Mouse (Mus musculus): ENCODE results near the gene Cd200. TPM values are rescaled to one million over a fixed set of nuclear protein-coding genes. Genes with fewer than 3 reads are reported as not detected.
"Not testable (repeated sequence)": the region's sequence is repeated elsewhere in the genome, so short reads cannot be mapped to it uniquely, and the experiment has no call there.

The Cd200 gene
- polyA plus RNA-seq (2015; fragmentation: Nextera tagmentation; extraction: Ambion mirVana): 28.7 and 33.1 TPM in 2 replicates

DNA sequence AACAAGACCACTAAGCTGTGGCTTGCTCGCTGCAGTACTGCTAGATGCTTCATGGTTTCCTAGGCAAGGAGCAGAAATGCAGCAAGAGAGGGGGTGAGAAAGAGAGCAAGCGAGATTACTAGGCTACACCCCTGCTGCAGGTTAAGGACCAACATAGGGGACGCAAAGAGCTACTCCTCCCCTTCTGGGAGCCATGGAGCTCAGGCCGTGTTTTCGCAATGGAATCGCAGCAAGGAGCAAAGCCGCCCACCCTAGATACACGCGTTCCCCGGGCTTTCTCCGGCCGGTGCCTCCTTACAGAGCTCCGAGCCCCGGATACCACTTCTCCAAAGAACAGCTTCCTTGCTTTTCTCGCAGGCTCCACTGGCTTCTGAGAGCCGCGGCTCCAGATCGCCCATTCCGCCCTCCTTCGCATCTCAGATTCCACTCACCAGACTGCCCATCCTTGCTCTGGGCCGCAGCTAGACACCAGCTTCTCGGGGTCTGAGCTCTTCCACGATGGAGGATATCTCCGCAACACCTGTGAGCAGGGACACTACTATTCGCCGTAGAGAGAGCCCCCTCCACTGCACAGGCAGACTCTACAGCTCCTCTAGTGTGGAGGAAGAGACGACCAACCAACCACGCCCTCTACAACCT lies at the start of gene Cd200:
Cd200 (minus strand) TSS at position 629 of the 639 bp plus-strand sequence.
- Histone ChIP-seq H3K4me1 (replicated peaks) (0 out of 2 replicates have a peak, but pooled peaks cover 3% of the 10 kb centered on the region), H3K4me2 (peak within 1 kb of the TSS; percentile 91), H3K27me3 (no peaks in the 10 kb centered on the region), H3K9ac (peak within 1 kb of the TSS; percentile 69), H3K27ac (peak within 1 kb of the TSS; percentile 66), H3K4me3 (peak within 1 kb of the TSS; percentile 71), H3K36me3 (no peaks in the 10 kb centered on the region), H3K9me3 (replicated peaks) (no peaks in the 10 kb centered on the region)
- ATAC-seq (replicated peaks; ENCODE audit: insufficient number of reproducible peaks, insufficient read depth, low FRiP score, low read depth): peak; percentile 83
- WGBS: under 1% methylated on average over 28 of the region's 28 CpGs

- Histone ChIP-seq H3K27me3 (no peaks in the 10 kb centered on the region), H3K9me3 (replicated peaks) (no peaks in the 10 kb centered on the region), H3K4me2 (no peak overlapping the region), H3K9ac (no peak overlapping the region), H3K4me3 (no peak overlapping the region), H3K27ac (no peak overlapping the region), H3K4me1 (replicated peaks) (no peaks in the 10 kb centered on the region), H3K36me3 (no peaks in the 10 kb centered on the region)
- no peak for ATAC-seq (replicated peaks; ENCODE audit: insufficient number of reproducible peaks, insufficient read depth, low FRiP score, low read depth)
Measured at GRCm38 (mm10) chr16:45454762-45455161, 45.9 kb upstream of the Cd200 start.

DNA sequence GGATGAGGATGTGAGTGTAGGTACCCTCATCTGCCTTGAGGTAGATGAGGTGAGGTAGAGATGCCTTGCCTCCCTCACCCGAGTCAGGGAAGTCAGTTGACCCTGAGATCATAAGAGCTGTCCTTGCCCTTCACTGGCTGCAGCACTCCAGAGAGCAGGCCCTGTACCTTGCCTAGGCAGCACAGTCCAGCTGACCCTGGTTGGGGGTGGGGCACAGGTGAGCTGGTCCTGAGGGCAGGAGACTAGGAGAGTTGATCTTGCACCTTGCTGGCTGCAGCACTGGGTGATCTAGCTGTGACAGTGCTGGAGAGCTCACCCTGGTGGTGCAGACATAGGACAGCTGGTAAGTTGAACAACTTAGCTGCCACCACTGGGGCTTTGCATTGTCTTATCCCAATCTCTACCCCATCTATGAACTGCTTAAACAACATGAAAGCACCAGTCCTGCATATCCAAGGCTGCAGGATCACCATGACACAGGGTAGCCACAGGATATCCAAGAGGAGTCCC lies 28.4 kb upstream of the Cd200 start:
- WGBS: 59% methylated on average over 1 of the region's 1 CpGs
- Histone ChIP-seq H3K36me3 (no peaks in the 10 kb centered on the region), H3K27me3 (no peaks in the 10 kb centered on the region), H3K9ac (no peak overlapping the region), H3K4me3 (no peak overlapping the region), H3K4me1 (replicated peaks) (no peaks in the 10 kb centered on the region), H3K9me3 (replicated peaks) (no peaks in the 10 kb centered on the region), H3K27ac (no peak overlapping the region), H3K4me2 (no peak overlapping the region)
- ATAC-seq (replicated peaks; ENCODE audit: insufficient number of reproducible peaks, insufficient read depth, low FRiP score, low read depth): 0 out of 2 replicates have a peak, but pooled peaks have one; percentile 22

DNA sequence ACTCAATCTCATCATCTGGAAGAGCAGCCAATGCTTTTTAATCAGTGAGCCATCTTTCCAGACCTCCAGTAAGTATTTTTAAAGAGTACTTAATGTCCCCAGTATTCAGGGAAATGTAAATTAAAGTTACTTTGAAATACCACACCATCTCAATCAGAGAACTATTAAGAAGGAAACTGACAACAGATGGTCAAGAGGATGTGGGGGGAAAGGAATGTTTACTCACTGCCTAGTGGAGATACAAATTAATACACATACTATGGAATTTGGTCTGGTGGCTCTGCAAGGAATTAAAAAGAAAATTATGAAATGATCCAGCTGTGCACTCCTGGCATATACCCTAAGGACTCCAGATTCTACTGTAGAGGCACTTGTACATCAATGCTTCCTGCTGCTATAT lies 26.7 kb upstream of the Cd200 start:
- Histone ChIP-seq H3K27ac (no peak overlapping the region), H3K27me3 (no peaks in the 10 kb centered on the region), H3K4me3 (no peak overlapping the region), H3K9me3 (replicated peaks) (no peaks in the 10 kb centered on the region), H3K4me1 (replicated peaks) (no peaks in the 10 kb centered on the region), H3K9ac (no peak overlapping the region), H3K4me2 (no peak overlapping the region), H3K36me3 (no peaks in the 10 kb centered on the region)
- no peak for ATAC-seq (replicated peaks; ENCODE audit: insufficient number of reproducible peaks, insufficient read depth, low FRiP score, low read depth)

DNA sequence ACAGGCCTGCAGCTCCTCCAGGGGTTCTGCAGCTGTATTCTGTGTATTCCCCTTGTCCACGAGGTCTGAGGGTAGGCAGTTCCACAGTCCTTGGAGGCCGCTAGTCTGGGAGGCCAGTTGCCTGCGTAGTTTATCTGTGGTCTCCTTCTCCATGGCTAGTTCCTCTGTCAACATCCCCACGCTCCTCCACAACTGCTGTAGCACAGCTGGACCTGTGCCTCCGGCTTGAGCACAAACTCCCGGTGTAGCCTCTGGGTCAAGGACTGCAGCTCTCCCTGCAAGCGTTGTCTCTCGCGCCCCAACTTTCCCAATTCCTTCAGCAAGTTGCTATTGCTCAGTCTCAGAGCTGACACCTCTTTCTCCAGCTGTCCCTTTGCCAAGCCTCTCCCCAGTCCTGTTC lies 18.8 kb upstream of the Cd200 start:
- Histone ChIP-seq H3K4me3 (no peak overlapping the region), H3K9ac (no peak overlapping the region), H3K27ac (no peak overlapping the region), H3K4me2 (no peak overlapping the region), H3K4me1 (replicated peaks) (no peaks in the 10 kb centered on the region), H3K9me3 (replicated peaks) (no peaks in the 10 kb centered on the region), H3K36me3 (no peaks in the 10 kb centered on the region), H3K27me3 (0 out of 2 replicates have a peak, but pooled peaks cover 2% of the 10 kb centered on the region)
- ATAC-seq (replicated peaks; ENCODE audit: insufficient number of reproducible peaks, insufficient read depth, low FRiP score, low read depth): no peak
- 71% methylated on average over 9 of the region's 9 CpGs for WGBS

- Histone ChIP-seq H3K27me3 (no peaks in the 10 kb centered on the region), H3K36me3 (no peaks in the 10 kb centered on the region), H3K4me1 (replicated peaks) (no peaks in the 10 kb centered on the region), H3K4me2 (no peak overlapping the region), H3K9ac (no peak overlapping the region), H3K4me3 (no peak overlapping the region), H3K27ac (no peak overlapping the region), H3K9me3 (replicated peaks) (no peaks in the 10 kb centered on the region)
- no peak for ATAC-seq (replicated peaks; ENCODE audit: insufficient number of reproducible peaks, insufficient read depth, low FRiP score, low read depth)
Measured at GRCm38 (mm10) chr16:45413497-45413896, 4.6 kb upstream of the Cd200 start.

DNA sequence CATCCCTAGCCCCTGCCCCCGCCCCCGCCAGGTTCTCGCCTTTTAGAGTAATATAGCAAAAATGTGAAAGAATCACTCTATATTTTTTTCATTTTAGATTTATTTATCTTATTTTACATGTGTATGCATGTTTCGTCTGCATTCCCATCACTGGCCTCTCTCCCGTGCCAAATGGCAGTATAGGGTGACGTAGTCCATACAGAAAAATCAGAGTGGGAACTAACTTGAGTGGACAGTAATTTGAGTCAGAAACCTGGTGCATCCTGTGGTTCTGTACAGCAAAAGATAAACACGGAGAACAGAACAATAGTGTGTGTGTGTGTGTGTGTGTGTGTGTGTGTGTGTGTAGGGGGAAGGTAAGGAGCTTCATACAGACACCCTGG lies 202 bp upstream of the Cd200 start:
- H3K27me3 ChIP-seq; H3K9me3 ChIP-seq (replicated peaks); H3K36me3 ChIP-seq; H3K4me1 ChIP-seq (replicated peaks): not testable (repeated sequence)
- H3K9ac ChIP-seq: 0 out of 2 replicates have a peak overlapping the region, but pooled peaks have one; percentile 69
- peak overlapping the region; percentile 91 for H3K4me2 ChIP-seq
- H3K4me3 ChIP-seq: peak overlapping the region; percentile 71
- WGBS: 30% methylated on average over 7 of the region's 7 CpGs
- peak overlapping the region; percentile 66 for H3K27ac ChIP-seq
- ATAC-seq (replicated peaks; ENCODE audit: insufficient number of reproducible peaks, insufficient read depth, low FRiP score, low read depth): peak; percentile 35; the same call in 1 of the 2 replicates

GRCm38 (mm10) chr16:45407645-45408400 lies 1.0 kb downstream of the Cd200 start:
- Histone ChIP-seq H3K27ac (peak overlapping the region; percentile 66; the same call in 1 of the 2 replicates), H3K36me3 (no peaks in the 10 kb centered on the region), H3K4me3 (peak overlapping the region; percentile 71), H3K9me3 (replicated peaks) (no peaks in the 10 kb centered on the region), H3K9ac (peak overlapping the region; percentile 69), H3K4me1 (replicated peaks) (0 out of 2 replicates have a peak, but pooled peaks cover 3% of the 10 kb centered on the region), H3K4me2 (peak overlapping the region; percentile 91), H3K27me3 (no peaks in the 10 kb centered on the region)
- ATAC-seq (replicated peaks; ENCODE audit: insufficient number of reproducible peaks, insufficient read depth, low FRiP score, low read depth): no peak
- WGBS: 38% methylated on average over 9 of the region's 9 CpGs

GRCm38 (mm10) chr16:45407091-45407490 lies 1.8 kb downstream of the Cd200 start:
- no peak overlapping the region for H3K4me2 ChIP-seq

GRCm38 (mm10) chr16:45402951-45403350 lies 5.9 kb downstream of the Cd200 start:
- Histone ChIP-seq H3K36me3 (no peaks in the 10 kb centered on the region), H3K4me3 (no peak overlapping the region), H3K4me1 (replicated peaks) (peaks cover 8% of the 10 kb centered on the region), H3K9ac (no peak overlapping the region), H3K9me3 (replicated peaks) (no peaks in the 10 kb centered on the region), H3K27ac (peak overlapping the region; percentile 32; the same call in 1 of the 2 replicates), H3K4me2 (no peak overlapping the region), H3K27me3 (no peaks in the 10 kb centered on the region)
- ATAC-seq (replicated peaks; ENCODE audit: insufficient number of reproducible peaks, insufficient read depth, low FRiP score, low read depth): no peak
- WGBS: 75% methylated on average over 2 of the region's 2 CpGs

More at GRCm38 (mm10) chr16:45407091-45407490, 1.8 kb downstream of the Cd200 start:
- H3K4me3 ChIP-seq: no peak overlapping the region
- no peak overlapping the region for H3K9ac ChIP-seq
- no peaks in the 10 kb centered on the region for H3K27me3 ChIP-seq
- H3K4me1 ChIP-seq (replicated peaks): 0 out of 2 replicates have a peak, but pooled peaks cover 3% of the 10 kb centered on the region
- H3K9me3 ChIP-seq (replicated peaks): no peaks in the 10 kb centered on the region
- ATAC-seq (replicated peaks; ENCODE audit: insufficient number of reproducible peaks, insufficient read depth, low FRiP score, low read depth): no peak
- 79% methylated on average over 5 of the region's 5 CpGs for WGBS
- H3K27ac ChIP-seq: no peak overlapping the region
- no peaks in the 10 kb centered on the region for H3K36me3 ChIP-seq

- Histone ChIP-seq H3K4me3 (no peak overlapping the region), H3K4me1 (replicated peaks) (peaks cover 8% of the 10 kb centered on the region), H3K36me3 (no peaks in the 10 kb centered on the region), H3K27me3 (no peaks in the 10 kb centered on the region), H3K9me3 (replicated peaks) (no peaks in the 10 kb centered on the region), H3K27ac (no peak overlapping the region), H3K9ac (no peak overlapping the region), H3K4me2 (no peak overlapping the region)
- 91% methylated on average over 1 of the region's 1 CpGs for WGBS
- ATAC-seq (replicated peaks; ENCODE audit: insufficient number of reproducible peaks, insufficient read depth, low FRiP score, low read depth): no peak
Measured at GRCm38 (mm10) chr16:45402036-45402435, 6.8 kb downstream of the Cd200 start.

Measured in heart, embryonic 15.5 days (tissue).